Mouse (Mus musculus) hindbrain, embryonic 11.5 days (tissue): ENCODE measurements at regions not wholly inside any gene's neighbourhood (a gene's known extent, or its start where the extent isn't known, plus 50 kb on each side); places are given as distances from the start of the nearest gene placed in this dataset.

Source experiments
- ATAC-seq: fragments of 200-750 bp; cut with Nextera tagmentation; 2 replicates; pipeline ENCODE4 v1.8.0; 2017; ENCODE audit warnings: mild to moderate bottlenecking, moderate TSS enrichment, moderate library complexity; ENCODE audit not compliant: low FRiP score
- DNase-seq: peaks from one replicate; pipeline ENCODE4 v3.0.0-alpha.2; 2015; ENCODE audit warnings: low spot score
- H3K27ac ChIP-seq: fragments of 300-500 bp; sonication (generic); 2 replicates; pipeline ENCODE4 v1.5.1; 2014; ENCODE audit warnings: mild to moderate bottlenecking, low read depth, low read length
- H3K27me3 ChIP-seq: fragments of 300-500 bp; sonication (generic); 2 replicates; pipeline ENCODE4 v1.6.1; 2014; ENCODE audit warnings: mild to moderate bottlenecking, low read length, moderate library complexity, mixed read lengths; ENCODE audit not compliant: control insufficient read depth, insufficient read depth
- H3K36me3 ChIP-seq: fragments of 300-500 bp; sonication (generic); 2 replicates; pipeline ENCODE4 v1.6.1; 2014; ENCODE audit warnings: mild to moderate bottlenecking, low read length, moderate library complexity, mixed read lengths; ENCODE audit not compliant: control insufficient read depth, insufficient read depth
- H3K4me1 ChIP-seq: fragments of 300-500 bp; sonication (generic); replicated peaks from 2 replicates; pipeline ENCODE4 v1.6.1; 2014; ENCODE audit warnings: low read length, mixed read lengths; ENCODE audit not compliant: control insufficient read depth, insufficient read depth
- H3K4me2 ChIP-seq: fragments of 300-500 bp; sonication (generic); replicated peaks from 2 replicates; pipeline ENCODE4 v1.6.1; 2014; ENCODE audit warnings: mild to moderate bottlenecking, low read depth, low read length
- H3K4me3 ChIP-seq: fragments of 300-500 bp; sonication (generic); 2 replicates; pipeline ENCODE4 v1.5.1; 2014; ENCODE audit warnings: low read depth, low read length
- H3K9ac ChIP-seq: fragments of 300-500 bp; sonication (generic); 2 replicates; pipeline ENCODE4 v1.6.1; 2014; ENCODE audit warnings: low read depth, low read length
- H3K9me3 ChIP-seq: fragments of 300-500 bp; sonication (generic); 2 replicates; pipeline ENCODE4 v1.6.1; 2016; ENCODE audit warnings: low read length; ENCODE audit not compliant: control insufficient read depth
- WGBS: fragments of 180-500 bp; shearing (Covaris S2); extraction: QIAGEN DNeasy Blood & Tissue Kit; methylation state at CpG from one replicate; pipeline ENCODE4 v1.1.7; 2014; 5-methylcytosine and 5-hydroxymethylcytosine counted together

DNA sequence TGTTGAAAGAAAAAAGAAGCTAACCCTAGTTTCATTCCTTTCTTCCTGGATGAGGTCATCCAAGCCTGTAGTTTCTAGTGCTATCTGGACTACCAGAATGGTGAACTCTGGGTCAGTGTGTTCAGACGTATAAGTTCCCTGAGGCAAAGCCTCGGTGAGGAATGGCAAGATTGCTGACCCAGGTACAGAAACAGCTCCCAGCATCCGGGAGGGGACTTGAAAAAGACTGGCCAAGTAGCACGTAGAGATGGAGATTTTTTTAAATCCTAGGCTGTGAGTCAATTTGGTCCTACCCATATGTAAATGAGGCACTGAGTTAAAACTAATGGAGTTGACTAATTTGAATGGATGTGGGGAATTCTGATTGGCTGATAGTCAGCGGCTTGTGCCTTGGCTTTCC is 55.0 kb upstream of the Gm11084 start:
- no peaks in the 10 kb centered on the region for H3K9me3 ChIP-seq
- peaks cover 5% of the 10 kb centered on the region; the same call in 1 of the 2 replicates for H3K4me1 ChIP-seq
- no peak overlapping the region for H3K4me2 ChIP-seq
- DNase-seq (no peak), ATAC-seq (no peak)
- WGBS, result 38% methylated on average over 5 of the region's 5 CpGs
- no peak overlapping the region for H3K4me3 ChIP-seq
- H3K27ac ChIP-seq, result no peak overlapping the region
- H3K36me3 ChIP-seq, result no peaks in the 10 kb centered on the region
- H3K27me3 ChIP-seq, result no peaks in the 10 kb centered on the region
- no peak overlapping the region for H3K9ac ChIP-seq

DNA sequence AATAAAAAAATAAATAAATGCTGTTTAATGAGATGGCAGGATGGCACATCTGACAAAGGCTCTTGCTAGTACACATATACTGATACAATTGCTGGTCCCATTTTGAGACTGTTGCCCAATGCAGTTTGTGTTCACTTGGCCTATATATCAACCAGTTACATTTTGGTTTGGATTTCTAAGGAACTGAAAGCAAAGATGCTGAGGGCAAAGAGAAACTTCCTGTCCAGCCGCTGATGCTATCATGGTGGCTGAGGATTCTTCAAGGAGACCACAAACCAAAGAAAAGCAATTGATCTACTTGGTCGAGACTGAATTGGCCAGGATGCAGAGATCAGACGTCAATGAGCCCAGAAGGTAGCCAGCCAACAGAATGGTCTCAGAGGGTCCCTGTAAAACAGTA is 53.5 kb upstream of the Gm11084 start:
- no peak for ATAC-seq
- DNase-seq, result no peak
- Histone ChIP-seq H3K27ac (no peak overlapping the region), H3K4me2 (no peak overlapping the region), H3K9me3 (no peaks in the 10 kb centered on the region), H3K27me3 (no peaks in the 10 kb centered on the region), H3K9ac (no peak overlapping the region), H3K36me3 (no peaks in the 10 kb centered on the region), H3K4me1 (peaks cover 5% of the 10 kb centered on the region; the same call in 1 of the 2 replicates), H3K4me3 (no peak overlapping the region)
- WGBS, result 80% methylated on average over 3 of the region's 3 CpGs

GRCm38 (mm10) chr2:73039300-73039699 is 52.8 kb upstream of the Gm11084 start:
- H3K36me3 ChIP-seq, result no peaks in the 10 kb centered on the region
- ATAC-seq (no peak), DNase-seq (no peak)
- H3K27ac ChIP-seq, result no peak overlapping the region
- H3K4me1 ChIP-seq, result peaks cover 5% of the 10 kb centered on the region; the same call in 1 of the 2 replicates
- H3K27me3 ChIP-seq, result no peaks in the 10 kb centered on the region
- H3K9me3 ChIP-seq, result no peaks in the 10 kb centered on the region
- no peak overlapping the region for H3K4me2 ChIP-seq
- no peak overlapping the region for H3K4me3 ChIP-seq
- H3K9ac ChIP-seq, result no peak overlapping the region
- WGBS, result 64% methylated on average over 2 of the region's 2 CpGs

DNA sequence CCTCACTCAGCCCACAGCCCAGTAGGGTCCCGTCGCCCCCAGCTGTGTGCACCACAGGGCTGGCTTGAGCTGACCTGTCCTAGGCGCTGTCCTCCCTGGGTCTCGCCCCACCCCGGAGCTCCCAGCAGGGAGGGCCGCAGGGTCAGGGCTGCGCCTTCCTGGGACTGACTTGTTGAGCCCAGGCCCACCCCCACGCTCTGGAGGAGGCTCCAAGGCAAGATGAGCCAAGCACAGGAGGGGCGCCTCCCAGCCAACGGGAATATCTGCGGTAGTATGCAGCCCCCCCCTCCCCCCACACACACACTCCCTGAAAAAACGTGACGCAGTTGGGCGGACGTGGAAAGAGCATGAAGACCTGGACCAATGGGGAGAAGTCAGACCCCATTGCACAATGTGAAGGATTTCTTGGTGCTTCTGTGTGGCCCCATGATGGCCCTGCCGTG is 51.8 kb upstream of the Gm11084 start:
- H3K27ac ChIP-seq, result no peak overlapping the region
- peak overlapping the region; percentile 42 for H3K4me2 ChIP-seq
- WGBS, result 16% methylated on average over 13 of the region's 16 CpGs
- H3K9me3 ChIP-seq, result no peaks in the 10 kb centered on the region
- H3K4me3 ChIP-seq, result 0 out of 2 replicates have a peak overlapping the region, but pooled peaks have one; percentile 10
- no peaks in the 10 kb centered on the region for H3K27me3 ChIP-seq
- peak; percentile 45 for ATAC-seq
- H3K4me1 ChIP-seq, result peaks cover 5% of the 10 kb centered on the region; the same call in 1 of the 2 replicates
- DNase-seq, result peak; percentile 50
- H3K9ac ChIP-seq, result 0 out of 2 replicates have a peak overlapping the region, but pooled peaks have one; percentile 8
- no peaks in the 10 kb centered on the region for H3K36me3 ChIP-seq

- Histone ChIP-seq H3K27me3 (no peaks in the 10 kb centered on the region), H3K4me2 (no peak overlapping the region), H3K9ac (no peak overlapping the region), H3K4me3 (no peak overlapping the region), H3K27ac (no peak overlapping the region), H3K9me3 (no peaks in the 10 kb centered on the region), H3K36me3 (no peaks in the 10 kb centered on the region), H3K4me1 (peaks cover 5% of the 10 kb centered on the region; the same call in 1 of the 2 replicates)
- DNase-seq (peak; percentile 13), ATAC-seq (no peak)
- 61% methylated on average over 13 of the region's 13 CpGs for WGBS
Measured at GRCm38 (mm10) chr2:73037266-73038046, 50.9 kb upstream of the Gm11084 start.
